Mouse (Mus musculus): ENCODE measurements around the gene Fbxw4.
"Not testable (repeated sequence)": the region's sequence is repeated elsewhere in the genome, so short reads cannot be mapped to it uniquely, and the experiment has no call there.

Fbxw4 gene

GRCm38 (mm10) chr19:45656810-45657595 lies 3.1 kb downstream of the Fbxw4 start:
- in situ Hi-C loops (cut with MboI; ENCODE audit: low sequenced_read_pairs) = no loop called here

GRCm38 (mm10) chr19:45655870-45656269 lies 4.2 kb downstream of the Fbxw4 start:
- in situ Hi-C loops (cut with MboI; ENCODE audit: low sequenced_read_pairs) = no loop called here

- in situ Hi-C loops (cut with MboI; ENCODE audit: low sequenced_read_pairs) = no loop called here
Observed at GRCm38 (mm10) chr19:45653986-45654385, 6.1 kb downstream of the Fbxw4 start.

- in situ Hi-C loops (cut with MboI; ENCODE audit: low sequenced_read_pairs) = no loop called here
Observed at GRCm38 (mm10) chr19:45652286-45652988, 7.7 kb downstream of the Fbxw4 start.

- in situ Hi-C loops (cut with MboI; ENCODE audit: low sequenced_read_pairs) = no loop called here
Observed at GRCm38 (mm10) chr19:45651524-45651923, 8.6 kb downstream of the Fbxw4 start.

- in situ Hi-C loops (cut with MboI; ENCODE audit: low sequenced_read_pairs) = no loop called here
Observed at GRCm38 (mm10) chr19:45649776-45650175, 10.3 kb downstream of the Fbxw4 start.

GRCm38 (mm10) chr19:45648469-45648868 lies 11.6 kb downstream of the Fbxw4 start:
- in situ Hi-C loops (cut with MboI; ENCODE audit: low sequenced_read_pairs) = not testable (repeated sequence)

- in situ Hi-C loops (cut with MboI; ENCODE audit: low sequenced_read_pairs) = no loop called here
Observed at GRCm38 (mm10) chr19:45646866-45647265, 13.2 kb downstream of the Fbxw4 start.

GRCm38 (mm10) chr19:45640691-45641090 lies 19.4 kb downstream of the Fbxw4 start:
- in situ Hi-C loops (cut with MboI; ENCODE audit: low sequenced_read_pairs) = no loop called here

DNA sequence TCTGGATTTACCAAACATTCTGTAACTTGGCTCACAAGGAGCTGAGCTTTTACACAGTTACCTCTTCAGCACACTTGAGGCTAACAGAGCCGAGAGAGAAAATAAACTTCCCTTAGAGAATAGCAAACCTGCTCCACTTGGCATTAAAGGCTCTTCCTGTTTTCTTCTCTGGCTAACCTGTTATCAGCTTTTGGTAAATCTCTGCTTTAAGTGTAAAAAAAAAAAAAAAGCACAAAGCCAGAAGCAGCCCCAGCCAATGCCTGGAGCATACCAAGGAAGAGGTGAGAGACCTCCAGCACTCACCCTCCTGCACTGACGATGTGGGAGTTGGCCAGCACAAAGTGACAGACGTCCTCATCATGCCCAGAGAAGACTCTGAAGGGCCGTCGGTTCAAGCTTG lies 24.2 kb downstream of the Fbxw4 start:
- in situ Hi-C loops (cut with MboI; ENCODE audit: low sequenced_read_pairs) = no loop called here

GRCm38 (mm10) chr19:45631584-45631983 lies 28.5 kb downstream of the Fbxw4 start:
- in situ Hi-C loops (cut with MboI; ENCODE audit: low sequenced_read_pairs) = no loop called here

DNA sequence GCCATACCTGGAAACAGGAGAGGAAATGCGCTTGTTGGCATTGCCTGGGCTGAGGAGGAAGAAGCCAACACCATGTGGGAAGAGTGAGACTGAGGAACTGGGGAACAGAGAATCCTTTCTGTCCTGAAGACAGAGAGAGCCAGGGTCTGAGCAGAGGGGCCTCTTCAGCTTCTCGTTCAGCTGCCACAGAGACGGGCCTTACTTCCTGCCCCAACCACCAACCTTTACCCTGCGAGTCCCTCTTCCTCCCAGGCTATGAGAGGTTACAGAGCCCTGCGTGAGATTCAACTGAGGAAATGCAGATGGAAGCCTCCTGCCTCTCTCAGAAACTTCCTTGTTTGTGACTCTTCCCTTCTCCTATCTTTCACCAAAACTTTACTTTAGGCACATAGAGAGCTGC lies 29.2 kb downstream of the Fbxw4 start:
- in situ Hi-C loops (cut with MboI; ENCODE audit: low sequenced_read_pairs) = no loop called here

GRCm38 (mm10) chr19:45629219-45629618 lies 30.9 kb downstream of the Fbxw4 start:
- in situ Hi-C loops (cut with MboI; ENCODE audit: low sequenced_read_pairs) = no loop called here

DNA sequence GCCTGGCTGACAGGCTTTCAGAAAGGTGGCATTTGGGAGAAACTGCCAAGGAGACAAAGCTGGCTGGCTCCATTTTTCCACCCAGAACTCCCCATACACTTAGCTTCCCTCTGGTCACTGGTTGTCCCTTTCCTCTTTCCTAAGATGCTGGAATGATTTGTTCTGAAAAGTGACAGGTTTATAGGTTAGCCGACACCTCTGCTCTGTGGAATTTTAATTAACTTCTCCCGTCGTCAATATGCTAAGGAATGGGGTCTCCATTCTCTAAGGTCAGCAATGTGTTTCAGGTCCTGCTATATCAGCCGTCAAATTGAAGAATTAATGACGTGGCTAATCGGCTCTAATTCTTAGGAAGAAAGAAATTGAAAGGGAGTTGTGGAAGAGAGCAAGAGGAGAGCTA lies 31.5 kb downstream of the Fbxw4 start:
- in situ Hi-C loops (cut with MboI; ENCODE audit: low sequenced_read_pairs) = no loop called here

DNA sequence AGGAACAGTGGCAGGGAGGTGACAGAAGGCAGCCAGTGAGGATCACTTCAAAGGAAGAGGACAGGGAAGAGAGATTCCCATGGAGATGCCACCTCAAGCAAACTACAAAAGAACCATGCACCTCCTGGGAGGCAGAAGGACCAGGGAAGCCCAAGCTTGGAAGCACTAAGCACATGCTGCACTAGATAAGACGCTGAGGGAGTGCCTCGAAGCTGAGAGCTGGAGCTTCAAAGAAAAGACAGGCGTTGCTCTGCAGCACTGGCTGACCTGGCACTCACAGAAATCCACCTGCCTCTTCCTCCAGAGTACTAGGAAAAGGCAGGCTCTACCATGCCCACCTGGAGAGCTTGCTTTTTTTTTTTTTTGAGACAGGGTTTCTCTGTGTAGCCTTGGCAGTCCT lies 33.1 kb downstream of the Fbxw4 start:
- in situ Hi-C loops (cut with MboI; ENCODE audit: low sequenced_read_pairs) = no loop called here

DNA sequence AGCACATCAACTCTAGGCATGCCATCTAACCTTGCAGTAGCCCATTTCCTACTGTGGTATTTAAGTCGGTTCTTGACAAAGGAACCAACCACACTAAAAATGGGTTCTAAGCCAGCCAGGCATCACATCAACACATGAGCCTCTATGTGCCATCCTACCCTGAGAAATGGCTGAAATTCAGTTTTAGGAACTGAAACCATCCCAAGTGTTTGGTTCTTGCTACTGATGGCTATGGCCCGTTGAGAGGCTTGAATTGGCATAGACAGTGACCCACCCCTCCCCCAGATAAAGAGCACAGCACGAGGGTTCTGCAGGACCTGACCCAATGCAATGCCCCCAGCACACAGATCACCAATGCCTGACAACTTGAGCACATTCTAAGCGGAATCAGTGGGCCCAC lies 36.4 kb downstream of the Fbxw4 start:
- in situ Hi-C loops (cut with MboI; ENCODE audit: low sequenced_read_pairs) = no loop called here

- in situ Hi-C loops (cut with MboI; ENCODE audit: low sequenced_read_pairs) = no loop called here
Observed at GRCm38 (mm10) chr19:45622144-45622543, 38.0 kb downstream of the Fbxw4 start.

DNA sequence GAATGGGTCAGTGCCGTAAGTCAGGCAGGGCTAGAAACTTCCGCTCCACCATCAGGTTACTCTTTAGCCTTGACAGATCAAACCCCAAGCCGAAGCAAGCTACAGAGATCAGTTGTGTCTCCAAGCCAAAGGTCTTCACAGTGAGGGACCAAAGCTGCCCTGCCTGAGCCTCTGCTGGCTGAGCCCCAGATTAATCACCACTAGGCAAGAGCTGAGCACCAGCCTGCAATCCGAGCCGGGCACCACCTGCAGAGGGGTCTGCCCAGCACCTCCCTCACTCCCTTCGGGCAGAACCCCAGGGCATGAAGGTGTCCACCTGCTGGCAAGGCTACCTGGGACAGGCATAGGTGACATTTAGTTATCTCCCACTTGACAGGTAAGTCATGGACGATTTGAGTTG lies 39.1 kb downstream of the Fbxw4 start:
- in situ Hi-C loops (cut with MboI; ENCODE audit: low sequenced_read_pairs) = no loop called here

DNA sequence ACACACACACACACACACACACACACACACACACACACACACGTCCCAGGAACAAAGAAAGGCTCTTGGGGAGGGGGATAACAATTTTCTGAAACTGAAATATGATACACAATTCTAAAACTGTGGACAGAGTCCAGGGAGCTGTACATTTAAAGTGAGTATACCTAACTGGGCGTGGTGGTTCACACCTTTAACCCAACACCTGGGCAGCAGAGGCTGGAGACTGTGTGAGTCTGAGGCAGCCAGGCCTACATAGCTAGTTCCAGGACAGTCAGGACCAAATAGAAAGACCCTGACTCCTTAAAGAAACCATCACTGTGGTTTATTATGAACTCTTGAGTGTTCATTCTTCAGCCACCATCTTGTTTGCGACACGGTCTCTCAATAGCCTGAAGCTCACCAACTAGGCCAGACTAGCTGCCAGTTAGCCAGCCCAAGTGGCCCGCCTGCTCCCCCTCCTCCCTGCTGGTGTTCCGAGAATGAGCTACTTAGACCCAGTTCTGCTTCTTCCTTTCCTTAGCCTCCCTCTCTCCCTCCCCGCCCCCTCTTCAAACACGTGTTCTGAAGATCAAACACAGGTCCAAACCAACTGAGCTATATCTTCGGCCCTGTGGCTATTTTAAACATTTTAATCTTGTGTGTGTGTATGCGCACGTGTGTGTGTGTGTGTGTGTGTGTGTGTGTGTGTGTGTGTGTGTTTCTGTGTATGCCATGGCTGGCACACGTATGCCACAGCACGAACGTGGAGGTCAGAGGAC lies 40.2 kb downstream of the Fbxw4 start:
- in situ Hi-C loops (cut with MboI; ENCODE audit: low sequenced_read_pairs) = no loop called here

DNA sequence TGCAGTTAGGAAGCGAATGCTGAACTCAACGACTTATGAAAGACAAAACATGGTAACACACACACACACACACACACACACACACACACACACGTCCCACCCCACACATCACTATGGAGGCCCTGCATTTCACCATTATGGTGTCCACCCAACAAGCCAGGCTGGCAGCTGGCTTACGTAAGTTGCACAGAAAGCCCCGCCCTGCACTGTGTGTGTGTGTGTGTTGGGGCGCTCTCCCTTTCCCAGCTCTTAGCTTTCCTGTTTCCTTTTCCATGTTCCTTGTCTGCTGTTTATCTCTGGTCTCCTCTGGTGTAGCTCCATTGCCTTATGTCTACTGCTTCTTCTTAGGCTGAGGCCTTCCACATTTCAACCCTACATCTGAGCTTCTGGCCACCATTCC lies 41.9 kb downstream of the Fbxw4 start:
- in situ Hi-C loops (cut with MboI; ENCODE audit: low sequenced_read_pairs) = no loop called here

- in situ Hi-C loops (cut with MboI; ENCODE audit: low sequenced_read_pairs) = no loop called here
Observed at GRCm38 (mm10) chr19:45616735-45617134, 43.4 kb downstream of the Fbxw4 start.

DNA sequence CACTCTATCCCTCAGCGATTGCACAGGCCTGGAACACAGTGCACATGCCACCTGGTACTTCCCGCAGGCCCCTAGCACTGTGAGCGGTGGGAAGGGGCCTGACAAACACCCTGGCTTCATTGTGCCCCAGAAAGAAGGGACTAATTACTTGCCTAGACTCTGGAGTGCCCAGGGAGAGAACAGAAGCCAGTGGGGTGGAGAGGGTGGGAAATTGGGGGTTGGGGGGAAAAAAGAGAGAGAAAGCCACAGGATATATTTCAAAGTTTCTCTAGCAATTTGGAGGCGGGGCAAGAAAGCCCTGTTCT lies 43.9 kb downstream of the Fbxw4 start:
- in situ Hi-C loops (cut with MboI; ENCODE audit: low sequenced_read_pairs) = no loop called here
